Mouse (Mus musculus): Measurements from ENCODE around the gene Cnot6l.

DNA sequence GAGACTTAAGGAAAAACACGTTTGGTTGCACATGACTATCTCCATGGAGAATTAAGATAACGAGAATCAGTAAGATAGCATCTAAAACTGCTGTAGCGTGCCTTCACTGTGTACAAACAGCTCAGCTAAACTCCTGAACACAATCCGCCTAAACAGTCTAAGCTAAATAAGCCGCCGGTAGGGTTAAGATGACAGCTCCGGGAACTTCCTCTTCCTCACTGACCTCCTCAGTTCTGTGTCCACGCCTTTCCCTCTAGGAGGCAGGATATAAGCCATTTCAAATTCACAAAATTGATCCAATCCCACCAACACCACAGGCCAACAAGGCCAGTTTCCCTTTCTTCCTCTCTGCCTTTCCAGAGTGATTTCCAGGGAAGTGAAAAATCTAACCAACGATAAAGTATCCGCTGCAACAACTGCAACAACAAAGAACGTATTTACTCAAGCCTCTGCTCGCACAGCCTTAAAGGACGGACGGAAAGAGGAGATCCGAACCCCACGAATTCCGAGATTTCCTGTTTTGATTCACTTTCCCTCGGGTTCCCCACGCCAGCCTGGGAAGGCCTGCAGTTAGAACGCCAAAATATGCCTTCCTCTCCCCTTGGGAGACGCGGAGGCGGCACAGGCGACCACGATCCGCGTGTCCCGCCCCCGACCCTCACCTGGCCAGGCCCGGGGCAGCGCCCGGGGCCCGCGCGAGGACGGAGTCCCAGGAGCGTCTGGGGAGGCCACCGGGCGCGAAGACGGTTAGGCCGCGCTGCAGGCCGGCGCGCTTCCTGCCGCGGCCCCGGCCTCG is 3.3 kb downstream of the Cnot6l start:
- TF ChIP-seq CTCF (IDR thresholded peaks at IDR 0.05; ENCODE audit: extremely low read depth, insufficient read depth, insufficient read length, insufficient replicate concordance) (no peak), POLR2A (IDR thresholded peaks at IDR 0.05; ENCODE audit: low read depth, low read length) (no peak)

All from spleen, adult 2 months (tissue).